Mouse (Mus musculus) stomach, postnatal 0 days (tissue): ENCODE measurements around the gene B3galt1.

Experiments used
- CTCF ChIP-seq: IDR thresholded peaks from 2 replicates; pipeline ENCODE4 v1.5.1; 2016; ENCODE audit warnings: antibody characterized with exemption, low read depth, mild to moderate bottlenecking, moderate library complexity
- EP300 ChIP-seq: optimal IDR thresholded peaks from 2 replicates; pipeline ENCODE3; 2016; ENCODE audit warnings: antibody characterized with exemption

- no peak for TF ChIP-seq CTCF
- TF ChIP-seq EP300, result no peak
Measured at GRCm38 (mm10) chr2:68052481-68052880, 486.8 kb downstream of the B3galt1 start.
